Mouse (Mus musculus) E14TG2a.4 (cell line): ENCODE measurements around the gene Wif1.

Experiments used
- H3K27me3 ChIP-seq: 2 replicates; pipeline ENCODE4 v1.6.1; 2014; ENCODE audit warnings: low read length, control low read depth; ENCODE audit not compliant: insufficient read depth
- H3K36me3 ChIP-seq: 2 replicates; pipeline ENCODE4 v1.6.1; 2014; ENCODE audit warnings: low read length, control low read depth; ENCODE audit not compliant: insufficient read depth
- H3K4me1 ChIP-seq: replicated peaks from 2 replicates; pipeline ENCODE4 v1.6.1; 2014; ENCODE audit warnings: low read depth, low read length, control low read depth
- H3K4me3 ChIP-seq: replicated peaks from 2 replicates; pipeline ENCODE4 v1.5.1; 2014; ENCODE audit warnings: mild to moderate bottlenecking, low read length
- H3K9me3 ChIP-seq: 2 replicates; pipeline ENCODE4 v1.6.1; 2014; ENCODE audit warnings: low read length, control low read depth
- CTCF ChIP-seq: conservative IDR thresholded peaks from 2 replicates; pipeline ENCODE4 v1.5.1; 2014; ENCODE audit warnings: low read length
- NANOG ChIP-seq: IDR thresholded peaks from 2 replicates; pipeline ENCODE4 v1.6.1; 2014; ENCODE audit warnings: borderline replicate concordance, low read length, mixed read lengths
- POU5F1 ChIP-seq: IDR thresholded peaks from 2 replicates; pipeline ENCODE4 v1.6.1; 2014; ENCODE audit warnings: low read length, borderline replicate concordance

Gene Wif1

DNA sequence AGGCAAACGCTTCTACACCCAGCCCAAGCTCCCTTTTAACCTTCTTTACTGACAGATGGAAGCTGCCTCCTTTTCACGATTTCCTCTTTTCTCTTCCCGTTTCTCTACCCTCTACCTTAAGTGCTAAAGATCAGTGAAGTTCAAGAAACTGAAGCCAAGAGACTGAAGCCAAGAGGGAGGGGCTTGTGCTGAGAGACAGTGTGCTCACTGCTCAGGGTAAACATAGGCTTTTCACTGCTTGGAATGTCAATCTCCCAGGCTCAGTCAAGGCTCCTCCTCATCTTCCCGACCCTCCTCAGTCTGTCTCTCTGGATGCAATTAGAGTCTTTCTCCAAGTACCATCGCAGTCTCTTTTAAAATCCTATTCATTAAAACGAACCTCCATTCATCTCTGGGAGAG lies 55.6 kb downstream of the Wif1 start:
- Histone ChIP-seq H3K4me3 (no peak overlapping the region), H3K9me3 (no peaks in the 10 kb centered on the region), H3K4me1 (peaks cover 30% of the 10 kb centered on the region), H3K36me3 (no peaks in the 10 kb centered on the region), H3K27me3 (no peaks in the 10 kb centered on the region)
- TF ChIP-seq CTCF (no peak), POU5F1 (no peak), NANOG (no peak)

DNA sequence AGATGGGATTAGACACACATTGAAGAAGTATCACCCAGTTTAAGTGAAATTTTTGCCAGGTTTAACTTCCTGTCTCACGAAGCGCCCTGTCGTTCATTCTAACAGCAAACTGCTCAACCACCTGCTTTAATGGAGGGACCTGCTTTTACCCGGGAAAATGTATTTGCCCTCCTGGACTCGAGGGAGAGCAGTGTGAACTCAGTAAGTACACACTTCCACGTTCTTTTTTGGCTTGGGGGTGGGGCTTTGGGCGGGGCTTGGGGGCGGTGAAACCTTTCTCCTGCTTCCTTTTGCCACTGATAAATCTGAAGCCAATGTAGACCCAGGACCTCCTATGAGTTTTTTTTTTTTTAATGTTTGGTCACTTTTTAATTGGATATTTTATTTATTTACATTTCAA lies 56.2 kb downstream of the Wif1 start:
- Histone ChIP-seq H3K36me3 (no peaks in the 10 kb centered on the region), H3K4me1 (peaks cover 30% of the 10 kb centered on the region), H3K4me3 (0 out of 2 replicates have a peak overlapping the region, but pooled peaks have one; percentile 7), H3K27me3 (no peaks in the 10 kb centered on the region), H3K9me3 (no peaks in the 10 kb centered on the region)
- TF ChIP-seq NANOG (no peak), CTCF (no peak), POU5F1 (no peak)

DNA sequence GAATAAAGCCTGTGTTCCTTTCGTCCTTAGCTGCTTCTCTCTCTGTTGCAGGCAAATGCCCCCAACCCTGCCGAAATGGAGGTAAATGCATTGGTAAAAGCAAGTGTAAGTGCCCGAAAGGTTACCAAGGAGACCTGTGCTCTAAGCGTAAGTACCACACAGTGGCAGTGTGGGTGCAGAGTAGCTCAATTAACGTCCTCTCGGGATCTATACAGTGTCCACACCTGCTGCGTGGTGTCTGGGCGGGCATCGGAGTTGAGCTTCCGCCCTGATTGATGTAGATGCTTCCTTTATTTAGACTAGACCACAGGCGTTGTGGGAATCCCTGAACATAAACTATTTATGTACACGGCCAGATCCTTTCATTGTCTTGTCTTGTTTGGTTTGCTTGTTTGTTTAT lies 62.2 kb downstream of the Wif1 start:
- TF ChIP-seq NANOG (no peak), POU5F1 (no peak), CTCF (no peak)
- Histone ChIP-seq H3K9me3 (no peaks in the 10 kb centered on the region), H3K4me1 (peaks cover 11% of the 10 kb centered on the region), H3K36me3 (no peaks in the 10 kb centered on the region), H3K27me3 (peaks cover 2% of the 10 kb centered on the region; the same call in 1 of the 2 replicates), H3K4me3 (no peak overlapping the region)

DNA sequence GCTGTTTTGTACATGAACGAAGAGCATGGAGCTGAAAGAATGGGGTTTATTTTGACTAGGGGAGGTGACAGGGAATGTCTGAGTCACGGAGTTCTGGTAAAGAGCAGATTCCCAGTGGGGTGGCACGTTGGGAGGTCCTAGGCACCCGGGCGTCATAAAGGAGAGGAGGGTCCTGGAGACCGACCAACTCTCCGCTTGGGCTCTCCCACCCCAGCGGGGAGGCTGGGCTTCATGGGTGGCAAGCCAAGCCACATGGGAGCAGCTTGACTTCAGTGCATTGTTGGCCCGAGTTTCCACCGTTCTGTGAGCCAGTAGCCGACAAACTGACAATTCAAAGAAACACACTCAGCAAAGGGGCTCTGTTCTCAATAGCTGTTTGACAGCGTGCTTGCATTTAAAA lies 64.5 kb downstream of the Wif1 start:
- Histone ChIP-seq H3K4me3 (no peak overlapping the region), H3K36me3 (no peaks in the 10 kb centered on the region), H3K4me1 (peaks cover 6% of the 10 kb centered on the region; the same call in 1 of the 2 replicates), H3K9me3 (no peaks in the 10 kb centered on the region), H3K27me3 (peaks cover 2% of the 10 kb centered on the region; the same call in 1 of the 2 replicates)
- no peak for TF ChIP-seq CTCF
- no peak for TF ChIP-seq POU5F1
- no peak for TF ChIP-seq NANOG

DNA sequence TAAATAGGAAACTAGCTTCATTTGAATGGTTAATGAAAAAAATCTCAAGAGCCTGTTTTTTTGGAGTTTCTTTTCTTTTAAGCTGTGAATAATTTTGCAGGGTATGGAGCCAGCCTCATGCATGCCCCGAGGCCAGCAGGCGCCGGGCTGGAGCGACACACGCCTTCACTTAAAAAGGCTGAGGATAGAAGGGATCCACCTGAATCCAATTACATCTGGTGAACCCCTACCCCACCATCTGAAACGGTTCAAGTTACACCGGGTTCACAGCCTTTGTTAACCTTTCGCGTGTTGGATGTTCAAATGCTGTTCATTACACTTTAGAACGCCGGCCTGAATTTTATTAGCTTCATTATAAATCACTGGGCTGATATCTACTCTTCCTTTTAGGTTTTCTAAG lies 65.9 kb downstream of the Wif1 start:
- TF ChIP-seq POU5F1 (no peak), CTCF (no peak), NANOG (no peak)
- Histone ChIP-seq H3K27me3 (peaks cover 2% of the 10 kb centered on the region; the same call in 1 of the 2 replicates), H3K9me3 (peaks cover 8% of the 10 kb centered on the region), H3K36me3 (no peaks in the 10 kb centered on the region), H3K4me1 (peaks cover 6% of the 10 kb centered on the region; the same call in 1 of the 2 replicates), H3K4me3 (no peak overlapping the region)

DNA sequence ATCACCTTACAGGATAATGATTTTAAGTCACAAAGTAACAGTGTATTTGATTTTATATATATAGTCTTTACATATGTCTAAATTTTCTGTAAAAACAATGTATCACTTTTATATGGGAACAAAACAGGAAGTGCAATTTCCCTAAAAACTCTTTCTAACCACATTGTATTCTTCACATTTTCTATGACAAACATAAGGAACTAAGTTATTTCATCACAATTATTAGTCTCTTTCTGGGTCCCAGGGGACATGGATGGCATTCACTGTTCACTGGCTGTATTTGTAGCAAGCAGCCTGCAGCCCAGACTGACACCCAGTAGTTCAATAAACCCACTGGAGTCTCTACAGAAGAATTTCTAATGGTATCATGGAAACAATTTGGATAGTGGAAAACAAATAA lies 82.4 kb downstream of the Wif1 start:
- TF ChIP-seq CTCF (no peak), POU5F1 (no peak), NANOG (no peak)
- no peak overlapping the region for H3K4me3 ChIP-seq
- H3K36me3 ChIP-seq: no peaks in the 10 kb centered on the region
- H3K27me3 ChIP-seq: no peaks in the 10 kb centered on the region
- peaks cover 32% of the 10 kb centered on the region for H3K9me3 ChIP-seq
- no peaks in the 10 kb centered on the region for H3K4me1 ChIP-seq

DNA sequence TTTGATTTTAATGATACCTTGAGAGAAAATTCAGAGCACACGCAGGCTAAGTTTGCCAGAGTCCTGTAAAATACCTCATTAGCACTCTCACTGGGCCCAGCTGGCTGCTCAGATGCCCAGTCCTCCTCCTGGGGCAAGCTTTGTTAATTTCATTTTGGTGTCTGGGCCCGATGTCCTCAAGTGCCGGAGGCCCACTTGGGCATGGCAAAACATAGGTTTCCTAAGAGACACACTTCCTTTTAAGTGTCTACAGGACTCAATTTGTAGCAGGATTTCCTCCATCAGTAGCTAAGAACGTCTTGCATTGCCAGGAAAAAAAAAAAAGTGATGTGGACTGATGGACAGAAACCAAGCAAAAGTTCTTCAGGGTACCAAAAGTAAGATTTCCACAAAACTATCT lies 82.9 kb downstream of the Wif1 start:
- H3K4me3 ChIP-seq: no peak overlapping the region
- H3K36me3 ChIP-seq: no peaks in the 10 kb centered on the region
- no peaks in the 10 kb centered on the region for H3K4me1 ChIP-seq

DNA sequence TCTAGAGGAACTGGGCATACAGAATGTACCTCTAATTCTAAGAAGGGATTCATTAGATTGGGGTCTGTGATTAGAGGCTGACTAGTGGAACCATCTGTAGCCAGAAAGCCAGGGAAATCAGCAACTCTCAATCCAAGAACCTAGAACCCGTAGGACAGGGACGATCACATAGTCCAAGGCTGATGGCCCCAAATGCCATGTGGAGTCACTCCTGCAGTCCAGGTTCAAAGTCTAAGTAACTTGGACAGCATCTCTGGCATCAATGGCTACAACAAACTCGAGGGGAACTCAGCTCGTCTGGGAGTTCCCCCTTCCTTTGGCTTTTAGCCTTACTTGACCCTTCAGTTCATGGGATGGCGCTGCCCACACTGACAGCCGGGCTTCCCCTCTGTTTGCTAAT lies 87.0 kb downstream of the Wif1 start:
- TF ChIP-seq POU5F1 (no peak), CTCF (no peak), NANOG (no peak)
- no peak overlapping the region for H3K4me3 ChIP-seq
- no peaks in the 10 kb centered on the region for H3K4me1 ChIP-seq
- peaks cover 47% of the 10 kb centered on the region for H3K9me3 ChIP-seq
- peaks cover 7% of the 10 kb centered on the region; the same call in 1 of the 2 replicates for H3K27me3 ChIP-seq
- H3K36me3 ChIP-seq: no peaks in the 10 kb centered on the region

More for the DNA sequence above, 82.9 kb downstream of the Wif1 start:
- no peaks in the 10 kb centered on the region for H3K27me3 ChIP-seq
- TF ChIP-seq NANOG (no peak), POU5F1 (no peak), CTCF (no peak)
- peaks cover 32% of the 10 kb centered on the region for H3K9me3 ChIP-seq

DNA sequence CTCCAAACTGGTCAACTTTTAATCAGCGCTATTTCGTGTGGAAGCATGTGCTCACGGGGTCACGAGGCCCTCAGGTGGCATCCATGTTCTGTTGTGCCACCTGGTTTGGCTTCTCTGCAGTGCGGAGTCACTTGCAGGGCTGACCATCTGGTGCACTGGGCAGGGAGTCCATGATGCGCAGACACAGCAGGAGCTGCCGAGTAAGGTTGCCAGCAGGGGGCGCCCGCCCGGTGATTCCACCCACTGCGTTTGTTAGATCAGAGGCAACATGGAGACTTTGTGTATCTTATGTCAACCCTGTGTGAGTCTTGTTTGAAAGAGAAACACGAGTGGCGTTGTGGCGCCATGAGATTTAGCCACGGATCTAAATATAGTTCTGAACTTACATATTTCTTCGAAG lies 90.7 kb downstream of the Wif1 start:
- Histone ChIP-seq H3K4me1 (no peaks in the 10 kb centered on the region), H3K27me3 (peaks cover 11% of the 10 kb centered on the region; the same call in 1 of the 2 replicates), H3K36me3 (no peaks in the 10 kb centered on the region), H3K4me3 (no peak overlapping the region), H3K9me3 (peaks cover 15% of the 10 kb centered on the region)
- TF ChIP-seq CTCF (peak; percentile 15), POU5F1 (no peak)
